Mouse (Mus musculus) kidney, postnatal 0 days (tissue): ENCODE measurements around the gene Kcnab1. TPM values are rescaled to one million over a fixed set of nuclear protein-coding genes. Genes with fewer than 3 reads are reported as not detected.

Experiments
- ATAC-seq: fragments of 200-750 bp; cut with Nextera tagmentation; replicated peaks from 2 replicates; pipeline ENCODE4 v1.8.0; 2017; ENCODE audit warnings: low read depth, moderate number of reproducible peaks, moderate TSS enrichment, moderate library complexity; ENCODE audit not compliant: low FRiP score
- DNase-seq: peaks from one replicate; pipeline ENCODE4 v3.0.0-alpha.2; 2016; ENCODE audit warnings: low spot score
- H3K27ac ChIP-seq: fragments of 300-500 bp; sonication (generic); 2 replicates; pipeline ENCODE4 v1.5.1; 2014; ENCODE audit warnings: mild to moderate bottlenecking
- H3K27me3 ChIP-seq: fragments of 300-500 bp; sonication (generic); 2 replicates; pipeline ENCODE4 v1.6.1; 2014; ENCODE audit warnings: low read length, mixed read lengths; ENCODE audit not compliant: insufficient read depth
- H3K36me3 ChIP-seq: fragments of 300-500 bp; sonication (generic); 2 replicates; pipeline ENCODE4 v1.6.1; 2014; ENCODE audit warnings: low read length, mixed read lengths; ENCODE audit not compliant: insufficient read depth
- H3K4me1 ChIP-seq: fragments of 300-500 bp; sonication (generic); replicated peaks from 2 replicates; pipeline ENCODE4 v1.6.1; 2014; ENCODE audit warnings: antibody characterized with exemption, low read length, mixed read lengths; ENCODE audit not compliant: insufficient read depth
- H3K4me2 ChIP-seq: fragments of 300-500 bp; sonication (generic); 2 replicates; pipeline ENCODE4 v1.6.1; 2014; ENCODE audit warnings: mild to moderate bottlenecking, low read length, moderate library complexity, mixed read lengths
- H3K4me3 ChIP-seq: fragments of 300-500 bp; sonication (generic); replicated peaks from 2 replicates; pipeline ENCODE4 v1.5.1; 2014; ENCODE audit warnings: low read depth, low read length
- H3K9ac ChIP-seq: fragments of 300-500 bp; sonication (generic); 2 replicates; pipeline ENCODE4 v1.6.1; 2014; ENCODE audit warnings: low read depth, low read length
- H3K9me3 ChIP-seq: fragments of 300-500 bp; sonication (generic); replicated peaks from 2 replicates; pipeline ENCODE4 v1.6.1; 2016; ENCODE audit warnings: low read length, inconsistent platforms, mixed read lengths
- CTCF ChIP-seq: IDR thresholded peaks from 2 replicates; pipeline ENCODE4 v1.5.1; 2016; ENCODE audit warnings: antibody characterized with exemption, low read depth, mild to moderate bottlenecking, moderate library complexity
- WGBS: fragments of 180-500 bp; shearing (Covaris S2); extraction: QIAGEN DNeasy Blood & Tissue Kit; methylation state at CpG from one replicate; pipeline ENCODE4 v1.1.7; 2014; 5-methylcytosine and 5-hydroxymethylcytosine counted together
- polyA plus RNA-seq: library from polyadenylated mRNA; unstranded; fragments of >200 nt; fragmentation: Nextera tagmentation; extraction: Ambion mirVana; gene quantifications from 2 replicates; pipeline ENCODE4 v1.2.1, GENCODE M21; 2015

Kcnab1 gene
- polyA plus RNA-seq, 1 experiment from 2014 or later = 4.0 TPM

DNA sequence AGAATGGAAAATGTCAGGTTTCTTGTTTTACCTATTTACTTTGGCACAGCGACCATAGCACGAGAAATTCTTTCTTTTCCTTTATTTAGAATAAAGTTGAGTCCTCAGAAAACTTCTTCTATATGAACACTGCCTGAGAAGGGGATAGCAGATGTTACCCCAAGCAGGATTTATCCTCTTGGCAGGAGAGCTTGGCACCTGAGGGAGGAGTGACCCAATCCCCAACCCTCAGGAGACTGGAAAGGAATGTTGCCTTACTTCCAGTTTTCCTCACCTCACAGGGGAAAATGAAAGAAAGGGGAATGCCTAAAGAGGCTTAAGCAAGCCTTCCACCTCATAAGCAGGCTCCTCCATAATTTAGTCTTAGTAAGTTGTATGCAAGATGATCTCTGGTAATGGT lies 105.5 kb downstream of the Kcnab1 start:
- no peaks in the 10 kb centered on the region for H3K36me3 ChIP-seq
- no peaks in the 10 kb centered on the region for H3K4me1 ChIP-seq
- no peak overlapping the region for H3K4me2 ChIP-seq
- H3K4me3 ChIP-seq = no peak overlapping the region
- no peak for DNase-seq
- ATAC-seq = no peak
- H3K9ac ChIP-seq = no peak overlapping the region
- H3K27ac ChIP-seq = no peak overlapping the region
- WGBS = 69% methylated on average over 2 of the region's 2 CpGs
- H3K9me3 ChIP-seq = no peaks in the 10 kb centered on the region
- TF ChIP-seq CTCF = no peak
- H3K27me3 ChIP-seq = no peaks in the 10 kb centered on the region

DNA sequence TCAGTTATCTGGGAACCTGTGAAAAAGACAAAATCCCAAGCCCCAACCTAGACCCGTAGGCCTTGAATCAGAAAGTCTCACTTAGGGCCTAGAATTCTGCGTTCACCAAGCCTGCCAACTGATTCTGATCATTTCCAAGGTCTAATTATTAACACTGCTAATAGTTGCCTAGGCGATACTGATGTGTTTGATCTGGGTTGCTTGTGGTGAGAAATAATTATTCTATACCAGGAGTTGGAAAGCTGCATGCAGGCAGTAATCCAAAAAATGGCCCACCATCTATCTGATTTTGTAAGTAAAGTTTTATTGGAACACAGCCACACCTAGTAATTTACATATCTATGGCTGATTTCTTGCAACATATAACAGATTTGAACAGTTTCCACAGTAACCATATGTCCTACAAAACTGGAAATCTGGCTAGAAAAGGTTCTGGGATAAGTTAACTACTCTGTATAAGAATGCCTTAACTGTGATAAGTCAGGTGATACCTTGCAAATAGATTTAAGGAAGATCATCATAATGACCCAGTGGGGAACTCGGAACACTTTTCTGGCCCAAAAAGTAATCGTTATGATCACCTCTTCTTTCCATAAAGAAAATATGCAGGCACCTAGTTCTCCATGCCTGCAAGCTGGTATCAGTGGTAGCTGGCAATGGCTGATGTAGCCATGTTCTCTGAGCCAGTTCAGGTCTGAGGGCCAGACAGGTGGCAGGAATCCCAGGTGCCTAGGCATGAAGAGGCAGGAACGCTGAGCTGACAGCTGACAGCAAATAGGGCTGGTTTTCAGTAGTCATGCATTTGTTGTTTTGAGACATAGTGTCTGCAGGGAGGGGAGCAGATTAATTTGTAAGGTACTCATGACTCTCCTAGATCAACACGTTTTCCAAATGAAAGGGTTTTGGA lies 108.7 kb downstream of the Kcnab1 start:
- no peak for DNase-seq
- 74% methylated on average over 7 of the region's 7 CpGs for WGBS

DNA sequence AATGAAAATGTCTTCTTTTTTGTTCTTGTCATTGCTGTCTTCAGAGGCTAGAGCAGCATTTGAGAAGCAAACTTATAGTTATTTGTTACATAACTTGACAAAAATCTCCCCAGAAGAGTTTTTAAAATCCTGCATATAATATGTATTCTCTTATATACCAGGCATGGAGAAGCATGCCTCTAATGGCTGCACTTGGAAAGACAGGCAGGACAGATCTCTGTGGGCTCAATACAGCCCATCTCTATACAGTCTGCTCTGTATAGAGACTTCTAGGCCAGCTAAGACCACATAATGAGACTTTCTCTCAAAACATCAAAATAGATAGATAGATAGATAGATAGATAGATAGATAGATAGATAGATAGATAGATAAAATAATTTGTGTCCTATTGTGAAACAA lies 111.1 kb downstream of the Kcnab1 start:
- no peaks in the 10 kb centered on the region for H3K4me1 ChIP-seq
- ATAC-seq = no peak
- H3K4me3 ChIP-seq = no peak overlapping the region
- no peak for DNase-seq
- H3K9me3 ChIP-seq = no peaks in the 10 kb centered on the region
- TF ChIP-seq CTCF = peak; percentile 15; the same call in 1 of the 2 replicates
- H3K27ac ChIP-seq = no peak overlapping the region
- no peak overlapping the region for H3K4me2 ChIP-seq
- H3K27me3 ChIP-seq = no peaks in the 10 kb centered on the region
- H3K36me3 ChIP-seq = no peaks in the 10 kb centered on the region
- no peak overlapping the region for H3K9ac ChIP-seq

More for the DNA sequence above, 108.7 kb downstream of the Kcnab1 start:
- Histone ChIP-seq H3K27me3 (no peaks in the 10 kb centered on the region), H3K4me3 (no peak overlapping the region), H3K27ac (no peak overlapping the region), H3K9ac (no peak overlapping the region), H3K36me3 (no peaks in the 10 kb centered on the region), H3K4me1 (no peaks in the 10 kb centered on the region), H3K4me2 (no peak overlapping the region), H3K9me3 (no peaks in the 10 kb centered on the region)
- no peak for TF ChIP-seq CTCF
- ATAC-seq = no peak

DNA sequence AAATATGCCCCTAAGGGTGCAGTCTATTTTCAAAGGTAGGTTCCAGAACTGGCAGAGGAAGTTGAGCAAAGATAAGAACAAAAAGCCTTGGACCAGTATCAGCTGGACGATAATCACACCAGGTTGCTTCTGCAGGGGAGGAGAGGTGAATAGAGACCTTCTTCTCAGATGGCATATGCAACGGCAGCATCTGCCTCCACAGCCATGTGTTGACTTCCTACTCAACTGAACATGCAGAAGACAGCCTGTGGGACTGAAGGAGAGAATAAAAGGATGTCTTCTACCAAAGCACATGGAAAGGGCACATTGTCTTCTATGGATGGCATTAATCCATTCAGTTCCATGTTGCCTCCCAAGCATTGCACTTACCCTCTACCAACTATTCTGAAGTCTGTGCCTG lies 114.5 kb downstream of the Kcnab1 start:
- H3K4me3 ChIP-seq = no peak overlapping the region
- no peak for DNase-seq
- no peak overlapping the region for H3K27ac ChIP-seq
- H3K36me3 ChIP-seq = no peaks in the 10 kb centered on the region
- H3K9me3 ChIP-seq = no peaks in the 10 kb centered on the region
- no peaks in the 10 kb centered on the region for H3K27me3 ChIP-seq
- H3K4me1 ChIP-seq = no peaks in the 10 kb centered on the region
- no peak for ATAC-seq
- TF ChIP-seq CTCF = no peak
- 85% methylated on average over 2 of the region's 2 CpGs for WGBS
- H3K4me2 ChIP-seq = no peak overlapping the region
- H3K9ac ChIP-seq = no peak overlapping the region

DNA sequence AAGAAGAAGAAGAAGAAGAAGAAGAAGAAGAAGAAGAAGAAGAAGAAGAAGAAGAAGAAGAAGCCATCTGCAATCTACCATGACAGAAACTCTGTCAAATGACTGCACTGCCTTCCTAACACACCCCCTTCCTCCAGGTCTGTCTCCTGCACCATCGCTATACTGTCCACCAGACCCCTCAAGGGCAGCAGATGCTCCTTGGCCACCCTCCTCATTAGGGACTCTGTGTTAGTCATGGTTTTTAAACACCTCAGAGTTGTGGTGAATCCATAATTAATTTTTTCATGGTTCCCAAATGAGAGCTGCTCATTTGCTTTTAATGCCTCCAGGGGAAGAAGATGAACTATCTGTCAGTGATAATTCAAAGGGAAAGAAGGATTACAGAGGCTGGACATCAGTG lies 121.8 kb downstream of the Kcnab1 start:
- TF ChIP-seq CTCF = no peak
- no peak overlapping the region for H3K4me2 ChIP-seq
- WGBS = 62% methylated on average over 1 of the region's 1 CpGs
- ATAC-seq = no peak
- no peak overlapping the region for H3K4me3 ChIP-seq
- no peak overlapping the region for H3K9ac ChIP-seq
- H3K27me3 ChIP-seq = no peaks in the 10 kb centered on the region
- no peaks in the 10 kb centered on the region for H3K4me1 ChIP-seq
- no peaks in the 10 kb centered on the region for H3K36me3 ChIP-seq
- DNase-seq = no peak
- no peak overlapping the region for H3K27ac ChIP-seq
- no peaks in the 10 kb centered on the region for H3K9me3 ChIP-seq

DNA sequence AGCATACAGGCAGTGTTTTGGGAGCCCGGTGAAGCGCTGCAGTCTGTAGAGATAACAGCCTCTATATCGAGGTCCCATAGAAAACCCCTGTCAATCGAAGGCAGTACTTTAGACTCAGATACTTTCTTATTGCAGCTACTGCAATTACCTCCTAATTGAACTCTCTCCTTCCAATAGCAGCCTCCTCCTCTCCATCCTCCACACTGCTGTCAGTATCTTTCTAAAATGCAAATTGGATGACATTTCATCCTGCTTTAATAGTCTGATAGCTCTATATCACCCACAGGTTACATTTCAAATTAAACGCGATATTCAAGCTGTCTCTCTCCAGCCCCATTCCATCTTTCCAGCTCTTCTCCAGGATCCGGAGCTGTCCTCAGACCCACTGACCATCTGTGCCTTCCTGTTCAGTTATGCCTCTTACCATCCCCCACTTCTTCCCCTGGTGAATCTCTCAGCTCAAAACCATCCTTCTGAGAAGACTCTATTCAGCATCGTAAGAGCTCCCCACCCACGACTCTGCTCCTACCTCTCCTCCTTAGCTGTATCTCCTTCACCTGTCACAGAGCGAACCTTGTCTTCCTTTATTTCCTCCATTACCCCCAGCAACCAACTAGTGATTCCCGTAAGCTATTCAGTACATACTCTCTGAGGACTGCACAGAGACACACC lies 122.4 kb downstream of the Kcnab1 start:
- ATAC-seq (no peak), DNase-seq (no peak)
- no peaks in the 10 kb centered on the region for H3K36me3 ChIP-seq
- no peak overlapping the region for H3K4me3 ChIP-seq
- H3K27ac ChIP-seq = no peak overlapping the region
- WGBS = 71% methylated on average over 11 of the region's 11 CpGs
- H3K9me3 ChIP-seq = no peaks in the 10 kb centered on the region
- H3K27me3 ChIP-seq = no peaks in the 10 kb centered on the region
- no peak overlapping the region for H3K4me2 ChIP-seq
- no peak overlapping the region for H3K9ac ChIP-seq
- H3K4me1 ChIP-seq = no peaks in the 10 kb centered on the region
- TF ChIP-seq CTCF = no peak
